Comparison of ENCODE assay signal across 8 mouse cellular contexts in genomic region chr1:153451237-153452154, GRCm38 (mm10). TPM values are rescaled to one million over a fixed set of nuclear protein-coding genes. Genes with fewer than 3 reads are reported as not detected.
DNase-seq lines count a peak whose midpoint lies in the region; ATAC-seq lines count a peak whose summit lies in the region.

No protein-coding gene starts in this region.

- no peaks in the 10 kb centered on the region for H3K4me1 ChIP-seq in forebrain, embryonic 13.5 days
- no peaks in the 10 kb centered on the region for H3K4me1 ChIP-seq in midbrain, embryonic 13.5 days (replicated peaks)

- H3K36me3 ChIP-seq in forebrain, embryonic 13.5 days (ENCODE audit: poor library complexity, severe bottlenecking) = peaks cover 48% of the 10 kb centered on the region
- peaks cover 37% of the 10 kb centered on the region for H3K36me3 ChIP-seq in midbrain, embryonic 13.5 days

- H3K4me2 ChIP-seq in forebrain, embryonic 13.5 days = no peak overlapping the region
- H3K4me2 ChIP-seq in midbrain, embryonic 13.5 days (replicated peaks) = no peak overlapping the region

- ATAC-seq in forebrain, embryonic 13.5 days = peak; percentile 48
- peak; percentile 46; the same call in 1 of the 2 replicates for ATAC-seq in midbrain, embryonic 13.5 days

- no peak overlapping the region for H3K27ac ChIP-seq in forebrain, embryonic 13.5 days
- no peak overlapping the region for H3K27ac ChIP-seq in midbrain, embryonic 13.5 days

- no peaks in the 10 kb centered on the region for H3K9me3 ChIP-seq in forebrain, embryonic 13.5 days (replicated peaks)
- H3K9me3 ChIP-seq in midbrain, embryonic 13.5 days = no peaks in the 10 kb centered on the region

- peak; percentile 6 to 33 for DNase-seq in adrenal gland, adult 18-20 months (ENCODE audit: low spot score in 2 of 2)
- no peak for DNase-seq in adrenal gland, postnatal 4 days (ENCODE audit: low spot score in 2 of 2)
- peak; percentile 60 for DNase-seq in 3T3-L1 (ENCODE audit: low read depth, low spot score)
- peak; percentile 47 for DNase-seq in adrenal gland, postnatal 14 days
- peak; percentile 34 to 45 for DNase-seq in layer of hippocampus, adult 8-10 months (ENCODE audit: low spot score in 2 of 2)
- peak; percentile 31 for DNase-seq in telencephalon, adult 2 months (ENCODE audit: low read depth, low spot score)

- H3K4me3 ChIP-seq in forebrain, embryonic 13.5 days = no peak overlapping the region
- H3K4me3 ChIP-seq in midbrain, embryonic 13.5 days (replicated peaks) = no peak overlapping the region

- H3K9ac ChIP-seq in forebrain, embryonic 13.5 days = no peak overlapping the region
- H3K9ac ChIP-seq in midbrain, embryonic 13.5 days (replicated peaks) = no peak overlapping the region

- no peaks in the 10 kb centered on the region for H3K27me3 ChIP-seq in forebrain, embryonic 13.5 days
- H3K27me3 ChIP-seq in midbrain, embryonic 13.5 days = no peaks in the 10 kb centered on the region

- WGBS in forebrain, embryonic 13.5 days = 72% methylated on average over 10 of the region's 10 CpGs
- WGBS in midbrain, embryonic 13.5 days = 75% methylated on average over 10 of the region's 10 CpGs

RNA-seq across cellular contexts. Expression of gene Shcbp1l, which starts 26.5 kb away (rescaled TPM):
- under 1 TPM; 0.13 to 0.38 TPM for total RNA-seq in adrenal gland, adult 18-20 months (2021)
- 1 to 10 TPM in 1 of 2 experiments, under 1 TPM in 1; 0.67 to 1.2 TPM for total RNA-seq in adrenal gland, postnatal 4 days (2021)
- 0.34 and 0.41 TPM in 2 replicates for total RNA-seq in adrenal gland, postnatal 14 days (2021)
- polyA plus RNA-seq in forebrain, embryonic 13.5 days (2015; fragmentation: Nextera tagmentation; extraction: Ambion mirVana) = 0.14 and 0.21 TPM in 2 replicates
- total RNA-seq in layer of hippocampus, adult 8-10 months (2022) = 1 to 10 TPM; 2.5 to 6.7 (median 4.3) TPM
- 0.27 and 0.35 TPM in 2 replicates for polyA plus RNA-seq in midbrain, embryonic 13.5 days (2015; fragmentation: Nextera tagmentation; extraction: Ambion mirVana)

RNA-seq across cellular contexts. Expression of gene Dhx9, which starts 36.0 kb away (rescaled TPM):
- total RNA-seq in adrenal gland, adult 18-20 months (2021) = 100 to 1,000 TPM in 1 of 2 experiments, 10 to 100 TPM in 1; 90.3 to 110 TPM
- total RNA-seq in adrenal gland, postnatal 4 days (2021) = 100 to 1,000 TPM; 158 to 176 TPM
- total RNA-seq in adrenal gland, postnatal 14 days (2021) = 119 and 131 TPM in 2 replicates
- polyA plus RNA-seq in forebrain, embryonic 13.5 days (2015; fragmentation: Nextera tagmentation; extraction: Ambion mirVana) = 55.5 and 59.0 TPM in 2 replicates
- total RNA-seq in layer of hippocampus, adult 8-10 months (2022) = 100 to 1,000 TPM; 106 to 112 (median 109) TPM
- 51.6 and 53.7 TPM in 2 replicates for polyA plus RNA-seq in midbrain, embryonic 13.5 days (2015; fragmentation: Nextera tagmentation; extraction: Ambion mirVana)

Comparison
In these comparisons a context has a peak if more than half of its experiments do, and no peak if none do; other contexts are left out.
1. DNase-seq: peak in adrenal gland, adult 18-20 months (2 of 2), 3T3-L1 (single experiment), adrenal gland, postnatal 14 days (single experiment), layer of hippocampus, adult 8-10 months (2 of 2) and telencephalon, adult 2 months (single experiment); none in adrenal gland, postnatal 4 days (0 of 2).